Mouse (Mus musculus): ENCODE data around the gene Usp21. TPM values are rescaled to one million over a fixed set of nuclear protein-coding genes. Genes with fewer than 3 reads are reported as not detected.

Gene Usp21
- polyA plus RNA-seq, 1 experiment: 110 TPM

- DNase-seq (ENCODE audit: low read depth): peak; percentile 45
- TF ChIP-seq CTCF (IDR thresholded peaks at IDR 0.05; ENCODE audit: borderline replicate concordance, extremely low read depth, insufficient read depth, insufficient read length) (peak; percentile 84), POLR2A (IDR thresholded peaks at IDR 0.05; ENCODE audit: borderline replicate concordance, extremely low read depth, insufficient read depth, insufficient read length, poor library complexity, severe bottlenecking) (no peak)
Observed at GRCm38 (mm10) chr1:171238463-171238862, 49.3 kb downstream of the Usp21 start.

GRCm38 (mm10) chr1:171237438-171237837 is 50.4 kb downstream of the Usp21 start:
- no peak for DNase-seq (ENCODE audit: low read depth)
- TF ChIP-seq POLR2A (IDR thresholded peaks at IDR 0.05; ENCODE audit: borderline replicate concordance, extremely low read depth, insufficient read depth, insufficient read length, poor library complexity, severe bottlenecking) (no peak), CTCF (IDR thresholded peaks at IDR 0.05; ENCODE audit: borderline replicate concordance, extremely low read depth, insufficient read depth, insufficient read length) (no peak)

- TF ChIP-seq POLR2A (IDR thresholded peaks at IDR 0.05; ENCODE audit: borderline replicate concordance, extremely low read depth, insufficient read depth, insufficient read length, poor library complexity, severe bottlenecking) (no peak), CTCF (IDR thresholded peaks at IDR 0.05; ENCODE audit: borderline replicate concordance, extremely low read depth, insufficient read depth, insufficient read length) (no peak)
- DNase-seq (ENCODE audit: low read depth): no peak
Observed at GRCm38 (mm10) chr1:171235791-171236190, 52.0 kb downstream of the Usp21 start.

GRCm38 (mm10) chr1:171234538-171234937 is 53.3 kb downstream of the Usp21 start:
- TF ChIP-seq CTCF (IDR thresholded peaks at IDR 0.05; ENCODE audit: borderline replicate concordance, extremely low read depth, insufficient read depth, insufficient read length) (no peak), POLR2A (IDR thresholded peaks at IDR 0.05; ENCODE audit: borderline replicate concordance, extremely low read depth, insufficient read depth, insufficient read length, poor library complexity, severe bottlenecking) (no peak)
- DNase-seq (ENCODE audit: low read depth): no peak

- DNase-seq (ENCODE audit: low read depth): no peak
Observed at GRCm38 (mm10) chr1:171234126-171234525, 53.7 kb downstream of the Usp21 start, which contains the start of gene Fcer1g. Fcer1g (minus strand) TSS chr1:171234365.

GRCm38 (mm10) chr1:171232800-171233730 is 54.7 kb downstream of the Usp21 start:
- TF ChIP-seq CTCF (IDR thresholded peaks at IDR 0.05; ENCODE audit: borderline replicate concordance, extremely low read depth, insufficient read depth, insufficient read length): no peak
- TF ChIP-seq POLR2A (IDR thresholded peaks at IDR 0.05; ENCODE audit: borderline replicate concordance, extremely low read depth, insufficient read depth, insufficient read length, poor library complexity, severe bottlenecking): no peak
- DNase-seq (ENCODE audit: low read depth): no peak

More at GRCm38 (mm10) chr1:171234126-171234525, 53.7 kb downstream of the Usp21 start, which contains the start of gene Fcer1g:
- no peak for TF ChIP-seq POLR2A (IDR thresholded peaks at IDR 0.05; ENCODE audit: borderline replicate concordance, extremely low read depth, insufficient read depth, insufficient read length, poor library complexity, severe bottlenecking)
- TF ChIP-seq CTCF (IDR thresholded peaks at IDR 0.05; ENCODE audit: borderline replicate concordance, extremely low read depth, insufficient read depth, insufficient read length): no peak

GRCm38 (mm10) chr1:171232348-171232747 is 55.4 kb downstream of the Usp21 start:
- TF ChIP-seq CTCF (IDR thresholded peaks at IDR 0.05; ENCODE audit: borderline replicate concordance, extremely low read depth, insufficient read depth, insufficient read length) (no peak), POLR2A (IDR thresholded peaks at IDR 0.05; ENCODE audit: borderline replicate concordance, extremely low read depth, insufficient read depth, insufficient read length, poor library complexity, severe bottlenecking) (no peak)
- no peak for DNase-seq (ENCODE audit: low read depth)

Other genes starting within 250 kb of the Usp21 start
- 4.9 and 7.4 TPM in 2 replicates for gene Fcgr3, start 223.1 kb downstream of the Usp21 start, polyA plus RNA-seq (2012; rRNA removed)
- gene Cfap126, start 174.1 kb downstream of the Usp21 start, polyA plus RNA-seq (2012; rRNA removed): 9.8 and 16.7 TPM in 2 replicates
- 272 and 337 TPM in 2 replicates for gene Sdhc, start 137.4 kb downstream of the Usp21 start, polyA plus RNA-seq (2012; rRNA removed)
- 1.1 and 5.1 TPM in 2 replicates for gene Mpz, start 137.3 kb downstream of the Usp21 start, polyA plus RNA-seq (2012; rRNA removed)
- gene Pcp4l1, start 91.7 kb downstream of the Usp21 start, polyA plus RNA-seq (2012; rRNA removed): 10.0 and 22.6 TPM in 2 replicates
- 0.03 and 0.09 TPM in 2 replicates for gene Nr1i3, start 74.0 kb downstream of the Usp21 start, polyA plus RNA-seq (2012; rRNA removed)
- gene Tomm40l, start 65.5 kb downstream of the Usp21 start, polyA plus RNA-seq (2012; rRNA removed): 35.8 and 38.1 TPM in 2 replicates
- gene Apoa2, start 62.9 kb downstream of the Usp21 start, polyA plus RNA-seq (2012; rRNA removed): 2.7 and 3.7 TPM in 2 replicates
- gene Fcer1g, start 53.6 kb downstream of the Usp21 start, polyA plus RNA-seq (2012; rRNA removed): 16.5 and 18.2 TPM in 2 replicates
- gene Adamts4, start 37.6 kb downstream of the Usp21 start, polyA plus RNA-seq (2012; rRNA removed): 4.1 and 4.6 TPM in 2 replicates
- 130 and 153 TPM in 2 replicates for gene Ndufs2, start 36.6 kb downstream of the Usp21 start, polyA plus RNA-seq (2012; rRNA removed)
- 101 and 122 TPM in 2 replicates for gene B4galt3, start 17.7 kb downstream of the Usp21 start, polyA plus RNA-seq (2012; rRNA removed)
- 70.7 and 111 TPM in 2 replicates for gene Ppox, start 6.8 kb downstream of the Usp21 start, polyA plus RNA-seq (2012; rRNA removed)
- 52.7 and 63.1 TPM in 2 replicates for gene Ufc1, start 7.0 kb upstream of the Usp21 start, polyA plus RNA-seq (2012; rRNA removed)
- 62.1 and 63.5 TPM in 2 replicates for gene Dedd, start 41.2 kb upstream of the Usp21 start, polyA plus RNA-seq (2012; rRNA removed)
- 57.0 and 73.1 TPM in 2 replicates for gene Nit1, start 57.7 kb upstream of the Usp21 start, polyA plus RNA-seq (2012; rRNA removed)
- 45.5 and 90.3 TPM in 2 replicates for gene Pfdn2, start 57.7 kb upstream of the Usp21 start, polyA plus RNA-seq (2012; rRNA removed)
- gene Klhdc9, start 72.8 kb upstream of the Usp21 start, polyA plus RNA-seq (2012; rRNA removed): 3.1 and 3.7 TPM in 2 replicates
- 1.9 and 2.8 TPM in 2 replicates for gene Nectin4, start 82.1 kb upstream of the Usp21 start, polyA plus RNA-seq (2012; rRNA removed)
- gene Arhgap30, start 101.0 kb upstream of the Usp21 start, polyA plus RNA-seq (2012; rRNA removed): 0.47 and 0.52 TPM in 2 replicates
- gene Usf1, start 123.3 kb upstream of the Usp21 start, polyA plus RNA-seq (2012; rRNA removed): 242 and 259 TPM in 2 replicates
- 4.6 and 7.2 TPM in 2 replicates for gene Tstd1, start 130.9 kb upstream of the Usp21 start, polyA plus RNA-seq (2012; rRNA removed)
- gene F11r, start 149.5 kb upstream of the Usp21 start, polyA plus RNA-seq (2012; rRNA removed): 3.9 and 7.3 TPM in 2 replicates
- gene Alyref2, start 215.5 kb upstream of the Usp21 start, polyA plus RNA-seq (2012; rRNA removed): 15.8 and 17.8 TPM in 2 replicates
- gene Itln1, start 247.3 kb upstream of the Usp21 start, polyA plus RNA-seq (2012; rRNA removed): 0.08 TPM in 1 of 2 replicates, not detected in the other